ENCODE assay signal across 8 mouse cellular contexts in the genomic region with DNA sequence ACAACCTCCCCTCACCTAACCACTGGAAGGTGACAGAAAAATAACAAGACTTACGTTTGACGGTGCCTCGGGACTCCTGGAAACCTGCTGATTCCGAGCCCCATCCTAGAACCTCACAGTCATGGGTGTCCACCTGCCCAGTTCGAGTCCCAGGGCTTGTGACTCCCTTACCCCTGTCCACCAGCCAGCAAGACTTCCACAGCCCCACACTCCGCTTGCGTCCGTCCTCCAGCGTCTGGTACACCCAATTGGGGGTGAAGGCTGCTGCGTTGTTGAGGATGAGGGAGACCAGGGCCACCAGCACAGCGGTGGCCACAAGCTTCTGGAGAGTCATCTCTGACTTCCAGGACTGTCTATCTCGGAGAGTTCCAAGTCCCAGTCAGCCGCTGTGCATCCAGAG. TPM values are rescaled to one million over a fixed set of nuclear protein-coding genes. Genes with fewer than 3 reads are reported as not detected.
DNase-seq lines count a peak whose midpoint lies in the region; ATAC-seq lines count a peak whose summit lies in the region.

No protein-coding gene starts in this region.

- DNase-seq in heart, adult 18-20 months = no peak
- DNase-seq in embryonic facial prominence, embryonic 10.5 days (ENCODE audit: low spot score) = no peak
- no peak for DNase-seq in hindbrain, embryonic 10.5 days (ENCODE audit: low spot score)
- DNase-seq in urinary bladder, postnatal 14 days (ENCODE audit: low spot score) = no peak
- DNase-seq in right cerebral cortex, postnatal 14 days = no peak
- DNase-seq in frontal cortex, postnatal 10 days (ENCODE audit: low spot score in 2 of 2) = no peak

- H3K27me3 ChIP-seq in heart, embryonic 11.5 days (ENCODE audit: control insufficient read depth, insufficient read depth, low read length) = no peaks in the 10 kb centered on the region
- H3K27me3 ChIP-seq in embryonic facial prominence, embryonic 10.5 days (replicated peaks; ENCODE audit: low read depth, poor library complexity, severe bottlenecking) = no peaks in the 10 kb centered on the region
- H3K27me3 ChIP-seq in hindbrain, embryonic 10.5 days (ENCODE audit: insufficient read depth, poor library complexity, severe bottlenecking) = no peaks in the 10 kb centered on the region
- no peaks in the 10 kb centered on the region for H3K27me3 ChIP-seq in liver, embryonic 15.5 days

- no peaks in the 10 kb centered on the region for H3K9me3 ChIP-seq in heart, embryonic 11.5 days (replicated peaks; ENCODE audit: control insufficient read depth, low read length)
- H3K9me3 ChIP-seq in embryonic facial prominence, embryonic 10.5 days = no peaks in the 10 kb centered on the region
- H3K9me3 ChIP-seq in hindbrain, embryonic 10.5 days = no peaks in the 10 kb centered on the region
- no peaks in the 10 kb centered on the region for H3K9me3 ChIP-seq in liver, embryonic 15.5 days (replicated peaks)

- ATAC-seq in heart, embryonic 11.5 days (replicated peaks; ENCODE audit: insufficient number of reproducible peaks, low FRiP score, low TSS enrichment) = no peak
- no peak for ATAC-seq in liver, embryonic 15.5 days (ENCODE audit: insufficient read depth)

- whole genome bisulfite sequencing in heart, embryonic 11.5 days (ENCODE audit: insufficient replicate concordance) = 76% methylated on average over 13 of the region's 13 CpGs
- WGBS in embryonic facial prominence, embryonic 10.5 days = 92% methylated on average over 13 of the region's 13 CpGs
- 90% methylated on average over 13 of the region's 13 CpGs for WGBS in hindbrain, embryonic 10.5 days
- 77% methylated on average over 13 of the region's 13 CpGs for WGBS in liver, embryonic 15.5 days (ENCODE audit: insufficient replicate concordance)

- peak overlapping the region; percentile 29 for H3K4me3 ChIP-seq in heart, embryonic 11.5 days (ENCODE audit: low read depth, low read length)
- H3K4me3 ChIP-seq in embryonic facial prominence, embryonic 10.5 days = peak overlapping the region; percentile 43
- H3K4me3 ChIP-seq in hindbrain, embryonic 10.5 days = peak overlapping the region; percentile 35
- peak overlapping the region; percentile 19 for H3K4me3 ChIP-seq in liver, embryonic 15.5 days (replicated peaks)

- H3K9ac ChIP-seq in heart, embryonic 11.5 days (ENCODE audit: low read depth, low read length) = peak overlapping the region; percentile 69
- no peak overlapping the region for H3K9ac ChIP-seq in liver, embryonic 15.5 days

- H3K27ac ChIP-seq in heart, embryonic 11.5 days (ENCODE audit: low read depth, low read length) = peak overlapping the region; percentile 88
- peak overlapping the region; percentile 76 for H3K27ac ChIP-seq in embryonic facial prominence, embryonic 10.5 days (replicated peaks)
- H3K27ac ChIP-seq in hindbrain, embryonic 10.5 days = peak overlapping the region; percentile 80
- H3K27ac ChIP-seq in liver, embryonic 15.5 days (replicated peaks) = 0 out of 2 replicates have a peak overlapping the region, but pooled peaks have one; percentile 45

- H3K4me1 ChIP-seq in heart, embryonic 11.5 days (ENCODE audit: control insufficient read depth, insufficient read depth, low read length) = peaks cover 32% of the 10 kb centered on the region
- H3K4me1 ChIP-seq in embryonic facial prominence, embryonic 10.5 days = peaks cover 50% of the 10 kb centered on the region
- H3K4me1 ChIP-seq in hindbrain, embryonic 10.5 days (replicated peaks) = peaks cover 22% of the 10 kb centered on the region; the same call in 1 of the 2 replicates
- H3K4me1 ChIP-seq in liver, embryonic 15.5 days (replicated peaks) = peaks cover 37% of the 10 kb centered on the region

- H3K4me2 ChIP-seq in heart, embryonic 11.5 days = peak overlapping the region; percentile 58
- no peak overlapping the region for H3K4me2 ChIP-seq in liver, embryonic 15.5 days

- no peaks in the 10 kb centered on the region for H3K36me3 ChIP-seq in heart, embryonic 11.5 days (ENCODE audit: control insufficient read depth, insufficient read depth, low read length)
- peaks cover 28% of the 10 kb centered on the region for H3K36me3 ChIP-seq in embryonic facial prominence, embryonic 10.5 days (replicated peaks)
- peaks cover 30% of the 10 kb centered on the region for H3K36me3 ChIP-seq in hindbrain, embryonic 10.5 days
- no peaks in the 10 kb centered on the region for H3K36me3 ChIP-seq in liver, embryonic 15.5 days (replicated peaks)

RNA-seq across cellular contexts. Expression of a gene that starts 3.2 kb away (rescaled TPM):
- polyA plus RNA-seq in heart, embryonic 11.5 days (2014; fragmentation: Nextera tagmentation; extraction: Ambion mirVana) = 14.4 and 18.5 TPM in 2 replicates
- 10 to 100 TPM; 41.5 to 48.0 TPM for total RNA-seq in heart, adult 18-20 months (2021)
- polyA plus RNA-seq in embryonic facial prominence, embryonic 10.5 days (2016; fragmentation: Nextera tagmentation; extraction: Ambion mirVana) = 10.6 and 11.0 TPM in 2 replicates
- polyA plus RNA-seq in hindbrain, embryonic 10.5 days (2016; fragmentation: Nextera tagmentation; extraction: Ambion mirVana) = 13.0 and 13.7 TPM in 2 replicates
- 5.6 and 6.5 TPM in 2 replicates for polyA plus RNA-seq in liver, embryonic 15.5 days (2015; fragmentation: Nextera tagmentation; extraction: Ambion mirVana)

RNA-seq across cellular contexts. Expression of a gene that starts 35.6 kb away (rescaled TPM):
- 22.1 and 25.4 TPM in 2 replicates for polyA plus RNA-seq in heart, embryonic 11.5 days (2014; fragmentation: Nextera tagmentation; extraction: Ambion mirVana)
- 10 to 100 TPM; 11.1 to 14.5 TPM for total RNA-seq in heart, adult 18-20 months (2021)
- 54.0 and 55.5 TPM in 2 replicates for polyA plus RNA-seq in embryonic facial prominence, embryonic 10.5 days (2016; fragmentation: Nextera tagmentation; extraction: Ambion mirVana)
- polyA plus RNA-seq in hindbrain, embryonic 10.5 days (2016; fragmentation: Nextera tagmentation; extraction: Ambion mirVana) = 49.9 and 52.3 TPM in 2 replicates
- 14.3 and 17.4 TPM in 2 replicates for polyA plus RNA-seq in liver, embryonic 15.5 days (2015; fragmentation: Nextera tagmentation; extraction: Ambion mirVana)

RNA-seq across cellular contexts. Expression of a gene that starts 40.4 kb away (rescaled TPM):
- polyA plus RNA-seq in heart, embryonic 11.5 days (2014; fragmentation: Nextera tagmentation; extraction: Ambion mirVana) = 0.10 TPM in 1 of 2 replicates, not detected in the other
- 1 to 10 TPM; 2.5 to 3.0 TPM for total RNA-seq in heart, adult 18-20 months (2021)
- polyA plus RNA-seq in embryonic facial prominence, embryonic 10.5 days (2016; fragmentation: Nextera tagmentation; extraction: Ambion mirVana) = 0.09 and 0.14 TPM in 2 replicates
- polyA plus RNA-seq in hindbrain, embryonic 10.5 days (2016; fragmentation: Nextera tagmentation; extraction: Ambion mirVana) = not detected in 2 replicates
- polyA plus RNA-seq in liver, embryonic 15.5 days (2015; fragmentation: Nextera tagmentation; extraction: Ambion mirVana) = 0.06 and 0.10 TPM in 2 replicates

RNA-seq across cellular contexts. Expression of a gene that starts 53.0 kb away (rescaled TPM):
- 18.9 and 20.4 TPM in 2 replicates for polyA plus RNA-seq in heart, embryonic 11.5 days (2014; fragmentation: Nextera tagmentation; extraction: Ambion mirVana)
- 10 to 100 TPM; 26.2 to 31.3 TPM for total RNA-seq in heart, adult 18-20 months (2021)
- 24.4 and 27.5 TPM in 2 replicates for polyA plus RNA-seq in embryonic facial prominence, embryonic 10.5 days (2016; fragmentation: Nextera tagmentation; extraction: Ambion mirVana)
- polyA plus RNA-seq in hindbrain, embryonic 10.5 days (2016; fragmentation: Nextera tagmentation; extraction: Ambion mirVana) = 23.5 and 24.7 TPM in 2 replicates
- 10.7 TPM in 2 replicates for polyA plus RNA-seq in liver, embryonic 15.5 days (2015; fragmentation: Nextera tagmentation; extraction: Ambion mirVana)
